Comparison of ENCODE assay signal across 8 mouse cellular contexts in the genomic region with DNA sequence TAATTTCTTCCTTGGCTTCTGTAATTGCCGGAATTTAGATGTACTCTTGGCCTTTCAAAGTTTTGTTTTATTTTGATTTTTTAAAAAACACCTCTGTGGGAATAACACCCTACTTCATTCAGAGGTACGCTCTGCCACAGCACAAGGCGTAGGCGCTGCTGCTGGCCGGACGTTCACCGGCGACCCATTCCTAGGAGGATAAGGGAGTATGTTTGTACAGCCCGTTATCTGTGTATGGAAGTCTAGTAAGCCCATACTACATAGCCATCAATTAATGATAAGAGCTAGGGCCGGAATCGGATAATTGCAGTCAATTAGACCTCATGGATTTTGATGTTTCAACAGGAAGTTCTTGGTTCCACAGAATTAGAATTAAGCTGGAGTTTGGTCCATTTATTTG. TPM values are rescaled to one million over a fixed set of nuclear protein-coding genes. Genes with fewer than 3 reads are reported as not detected.
DNase-seq lines count a peak whose midpoint lies in the region; ATAC-seq and TF ChIP-seq lines count a peak whose summit lies in the region.

No protein-coding gene starts in this region.

- DNase-seq in ovary, postnatal 36 days (ENCODE audit: low spot score), result peak; percentile 17
- DNase-seq in ovary, postnatal 10 days (ENCODE audit: low spot score), result no peak
- no peak for DNase-seq in embryonic facial prominence, embryonic 11.5 days (ENCODE audit: low spot score)
- DNase-seq in heart, postnatal 4 days, result peak; percentile 11
- DNase-seq in liver, embryonic 11.5 days (ENCODE audit: low spot score), result no peak
- no peak for DNase-seq in frontal cortex, postnatal 10 days (ENCODE audit: low spot score in 2 of 2)
- no peak for DNase-seq in right cerebral cortex, postnatal 25 days

- H3K27ac ChIP-seq in embryonic facial prominence, embryonic 11.5 days (replicated peaks; ENCODE audit: low read depth, low read length), result no peak overlapping the region
- H3K27ac ChIP-seq in liver, embryonic 11.5 days (ENCODE audit: low read depth, low read length), result peak overlapping the region; percentile 78
- H3K27ac ChIP-seq in olfactory bulb, adult 2 months (ENCODE audit: insufficient read depth, low read depth, low read length), result no peak overlapping the region

- TF ChIP-seq POLR2A in olfactory bulb, adult 2 months (IDR thresholded peaks at IDR 0.05; ENCODE audit: insufficient read depth, low read depth, low read length), result no peak

- WGBS in embryonic facial prominence, embryonic 11.5 days, result under 1% methylated on average over 11 of the region's 11 CpGs
- WGBS in liver, embryonic 11.5 days, result under 1% methylated on average over 11 of the region's 11 CpGs
- under 1% methylated on average over 11 of the region's 11 CpGs for WGBS in olfactory bulb, adult 2 months

- H3K27me3 ChIP-seq in embryonic facial prominence, embryonic 11.5 days (ENCODE audit: control insufficient read depth, insufficient read depth, low read length), result no peaks in the 10 kb centered on the region
- H3K27me3 ChIP-seq in liver, embryonic 11.5 days (replicated peaks; ENCODE audit: control insufficient read depth, insufficient read depth, low read length), result no peaks in the 10 kb centered on the region

- TF ChIP-seq CTCF in olfactory bulb, adult 2 months (IDR thresholded peaks at IDR 0.05; ENCODE audit: insufficient read depth, low read depth, low read length), result no peak

- peak overlapping the region; percentile 93 for H3K9ac ChIP-seq in embryonic facial prominence, embryonic 11.5 days (replicated peaks; ENCODE audit: low read length)
- peak overlapping the region; percentile 90 for H3K9ac ChIP-seq in liver, embryonic 11.5 days (ENCODE audit: low read depth, low read length)

- H3K4me3 ChIP-seq in embryonic facial prominence, embryonic 11.5 days (ENCODE audit: low read depth, low read length), result peak overlapping the region; percentile 87
- H3K4me3 ChIP-seq in liver, embryonic 11.5 days (ENCODE audit: low read depth, low read length), result peak overlapping the region; percentile 83
- peak overlapping the region; percentile 87 for H3K4me3 ChIP-seq in olfactory bulb, adult 2 months (ENCODE audit: insufficient read depth, low read depth, low read length)

- no peaks in the 10 kb centered on the region for H3K4me1 ChIP-seq in embryonic facial prominence, embryonic 11.5 days (ENCODE audit: control insufficient read depth, insufficient read depth, low read length)
- no peaks in the 10 kb centered on the region; the same call in 1 of the 2 replicates for H3K4me1 ChIP-seq in liver, embryonic 11.5 days (replicated peaks; ENCODE audit: control insufficient read depth, insufficient read depth, low read length)
- no peaks in the 10 kb centered on the region for H3K4me1 ChIP-seq in olfactory bulb, adult 2 months (ENCODE audit: control insufficient read depth, insufficient read depth, low read length)

- ATAC-seq in embryonic facial prominence, embryonic 11.5 days (replicated peaks; ENCODE audit: insufficient number of reproducible peaks, low FRiP score, low TSS enrichment, low read depth), result no peak
- ATAC-seq in liver, embryonic 11.5 days (replicated peaks; ENCODE audit: low FRiP score), result peak; percentile 79

- peaks cover 2% of the 10 kb centered on the region; the same call in 1 of the 2 replicates for H3K36me3 ChIP-seq in embryonic facial prominence, embryonic 11.5 days (replicated peaks; ENCODE audit: control insufficient read depth, insufficient read depth, low read depth, low read length)
- peaks cover 4% of the 10 kb centered on the region; the same call in 1 of the 2 replicates for H3K36me3 ChIP-seq in liver, embryonic 11.5 days (ENCODE audit: control insufficient read depth, insufficient read depth, low read length)

- H3K4me2 ChIP-seq in embryonic facial prominence, embryonic 11.5 days (ENCODE audit: low read depth, low read length), result peak overlapping the region; percentile 63
- peak overlapping the region; percentile 77 for H3K4me2 ChIP-seq in liver, embryonic 11.5 days

- H3K9me3 ChIP-seq in embryonic facial prominence, embryonic 11.5 days (replicated peaks; ENCODE audit: control insufficient read depth, low read length), result no peaks in the 10 kb centered on the region
- H3K9me3 ChIP-seq in liver, embryonic 11.5 days (ENCODE audit: control insufficient read depth, low read length), result no peaks in the 10 kb centered on the region

RNA-seq across cellular contexts. Expression of gene Cnep1r1, which starts 0.5 kb away (rescaled TPM):
- polyA plus RNA-seq in embryonic facial prominence, embryonic 11.5 days (2014; fragmentation: Nextera tagmentation; extraction: Ambion mirVana), result 41.5 and 43.8 TPM in 2 replicates
- total RNA-seq in heart, postnatal 4 days (2021), result 10 to 100 TPM; 33.3 TPM
- polyA plus RNA-seq in liver, embryonic 11.5 days (2014; fragmentation: Nextera tagmentation; extraction: Ambion mirVana), result 30.8 and 33.6 TPM in 2 replicates
- polyA plus RNA-seq in olfactory bulb, adult 2 months (2012; ENCODE audit: insufficient read depth, insufficient read length, low replicate concordance, missing spikeins), result not detected in 2 replicates

RNA-seq across cellular contexts. Expression of gene Heatr3, which starts 18.6 kb away (rescaled TPM):
- polyA plus RNA-seq in embryonic facial prominence, embryonic 11.5 days (2014; fragmentation: Nextera tagmentation; extraction: Ambion mirVana), result 55.7 and 56.6 TPM in 2 replicates
- total RNA-seq in heart, postnatal 4 days (2021), result 10 to 100 TPM; 24.0 to 24.6 TPM
- 69.6 and 77.8 TPM in 2 replicates for polyA plus RNA-seq in liver, embryonic 11.5 days (2014; fragmentation: Nextera tagmentation; extraction: Ambion mirVana)
- polyA plus RNA-seq in olfactory bulb, adult 2 months (2012; ENCODE audit: insufficient read depth, insufficient read length, low replicate concordance, missing spikeins), result not detected in 2 replicates

Comparison
In these comparisons a context has a peak if more than half of its experiments do, and no peak if none do; other contexts are left out.
1. DNase-seq: peak in ovary, postnatal 36 days (single experiment) and heart, postnatal 4 days (single experiment); none in ovary, postnatal 10 days (single experiment), embryonic facial prominence, embryonic 11.5 days (single experiment), liver, embryonic 11.5 days (single experiment), frontal cortex, postnatal 10 days (0 of 2) and right cerebral cortex, postnatal 25 days (single experiment).
2. RNA of gene Cnep1r1, which starts 0.5 kb away (polyA plus RNA-seq): 41.5 to 43.8 TPM in embryonic facial prominence, embryonic 11.5 days and 30.8 to 33.6 TPM in liver, embryonic 11.5 days; not detected in olfactory bulb, adult 2 months; every median in the first group is over 10 times any median in the second.
3. RNA of gene Heatr3, which starts 18.6 kb away (polyA plus RNA-seq): 69.6 to 77.8 TPM in liver, embryonic 11.5 days and 55.7 to 56.6 TPM in embryonic facial prominence, embryonic 11.5 days; not detected in olfactory bulb, adult 2 months; every median in the first group is over 10 times any median in the second.
4. Peak in every context shown above with its lines, with median percentiles within 50 percentile points of each other: H3K4me3 ChIP-seq.